Mouse (Mus musculus): ENCODE results near the gene Ormdl3. TPM values are rescaled to one million over a fixed set of nuclear protein-coding genes. Genes with fewer than 3 reads are reported as not detected.
A peak's percentile ranks its signal among the peaks of the same experiment; 100 is the strongest.

Ormdl3 gene
- polyA plus RNA-seq, 1 experiment: 60.2 TPM

- no peak within 1 kb of the TSS for H3K27ac ChIP-seq (ENCODE audit: insufficient read depth, low read depth, low read length)
- H3K36me3 ChIP-seq (ENCODE audit: control insufficient read depth, insufficient read depth, low read length): no peaks in the 10 kb centered on the region
- H3K4me1 ChIP-seq (ENCODE audit: control insufficient read depth, insufficient read depth, low read length): no peaks in the 10 kb centered on the region
- H3K27me3 ChIP-seq (replicated peaks; ENCODE audit: control insufficient read depth, insufficient read depth, low read length): peaks cover 1% of the 10 kb centered on the region; the same call in 1 of the 2 replicates
- WGBS: 81% methylated on average over 8 of the region's 8 CpGs
- no peak for TF ChIP-seq CTCF (conservative IDR thresholded peaks at IDR 0.05; ENCODE audit: insufficient read depth, insufficient read length, low read depth, low read length)
- TF ChIP-seq POLR2A (IDR thresholded peaks at IDR 0.05; ENCODE audit: low read depth, low read length): no peak
- no peak within 1 kb of the TSS for H3K4me3 ChIP-seq (ENCODE audit: insufficient read depth, low read depth, low read length)
- DNase-seq: no peak
These were observed 10.8 kb upstream of the Ormdl3 start, which contains the start of gene Lrrc3c for GRCm38 (mm10) chr11:98597991-98598390. Gene Lrrc3c (plus strand): TSS chr11:98598291.

- H3K36me3 ChIP-seq (ENCODE audit: control insufficient read depth, insufficient read depth, low read length): no peaks in the 10 kb centered on the region
These were observed 10.2 kb upstream of the Ormdl3 start for GRCm38 (mm10) chr11:98597363-98597762.

GRCm38 (mm10) chr11:98595955-98596354 lies 8.8 kb upstream of the Ormdl3 start:
- Histone ChIP-seq H3K4me3 (ENCODE audit: insufficient read depth, low read depth, low read length) (no peak overlapping the region), H3K4me1 (ENCODE audit: control insufficient read depth, insufficient read depth, low read length) (no peaks in the 10 kb centered on the region), H3K27ac (ENCODE audit: insufficient read depth, low read depth, low read length) (no peak overlapping the region), H3K27me3 (replicated peaks; ENCODE audit: control insufficient read depth, insufficient read depth, low read length) (no peaks in the 10 kb centered on the region; the same call in 1 of the 2 replicates), H3K36me3 (ENCODE audit: control insufficient read depth, insufficient read depth, low read length) (no peaks in the 10 kb centered on the region)
- no peak for TF ChIP-seq CTCF (conservative IDR thresholded peaks at IDR 0.05; ENCODE audit: insufficient read depth, insufficient read length, low read depth, low read length)
- no peak for TF ChIP-seq POLR2A (IDR thresholded peaks at IDR 0.05; ENCODE audit: low read depth, low read length)
- WGBS: 79% methylated on average over 3 of the region's 3 CpGs
- no peak for DNase-seq

More at GRCm38 (mm10) chr11:98597363-98597762, 10.2 kb upstream of the Ormdl3 start:
- peak; percentile 84 for TF ChIP-seq CTCF (conservative IDR thresholded peaks at IDR 0.05; ENCODE audit: insufficient read depth, insufficient read length, low read depth, low read length)
- no peak for TF ChIP-seq POLR2A (IDR thresholded peaks at IDR 0.05; ENCODE audit: low read depth, low read length)
- DNase-seq: peak; percentile 54
- Histone ChIP-seq H3K27me3 (replicated peaks; ENCODE audit: control insufficient read depth, insufficient read depth, low read length) (peaks cover 1% of the 10 kb centered on the region; the same call in 1 of the 2 replicates), H3K27ac (ENCODE audit: insufficient read depth, low read depth, low read length) (no peak overlapping the region), H3K4me3 (ENCODE audit: insufficient read depth, low read depth, low read length) (no peak overlapping the region), H3K4me1 (ENCODE audit: control insufficient read depth, insufficient read depth, low read length) (no peaks in the 10 kb centered on the region)
- 32% methylated on average over 6 of the region's 6 CpGs for WGBS

- Histone ChIP-seq H3K27ac (ENCODE audit: insufficient read depth, low read depth, low read length) (no peak overlapping the region), H3K36me3 (ENCODE audit: control insufficient read depth, insufficient read depth, low read length) (no peaks in the 10 kb centered on the region), H3K4me3 (ENCODE audit: insufficient read depth, low read depth, low read length) (no peak overlapping the region), H3K27me3 (replicated peaks; ENCODE audit: control insufficient read depth, insufficient read depth, low read length) (no peaks in the 10 kb centered on the region; the same call in 1 of the 2 replicates), H3K4me1 (ENCODE audit: control insufficient read depth, insufficient read depth, low read length) (peaks cover 3% of the 10 kb centered on the region; the same call in 1 of the 2 replicates)
- no peak for DNase-seq
- no peak for TF ChIP-seq POLR2A (IDR thresholded peaks at IDR 0.05; ENCODE audit: low read depth, low read length)
- TF ChIP-seq CTCF (conservative IDR thresholded peaks at IDR 0.05; ENCODE audit: insufficient read depth, insufficient read length, low read depth, low read length): no peak
- WGBS: 76% methylated on average over 10 of the region's 10 CpGs
These were observed 8.3 kb upstream of the Ormdl3 start for GRCm38 (mm10) chr11:98595473-98595872.

GRCm38 (mm10) chr11:98595021-98595420 lies 7.9 kb upstream of the Ormdl3 start:
- Histone ChIP-seq H3K36me3 (ENCODE audit: control insufficient read depth, insufficient read depth, low read length) (no peaks in the 10 kb centered on the region), H3K27ac (ENCODE audit: insufficient read depth, low read depth, low read length) (no peak overlapping the region), H3K4me1 (ENCODE audit: control insufficient read depth, insufficient read depth, low read length) (peaks cover 4% of the 10 kb centered on the region; the same call in 1 of the 2 replicates), H3K4me3 (ENCODE audit: insufficient read depth, low read depth, low read length) (no peak overlapping the region), H3K27me3 (replicated peaks; ENCODE audit: control insufficient read depth, insufficient read depth, low read length) (no peaks in the 10 kb centered on the region; the same call in 1 of the 2 replicates)
- 68% methylated on average over 6 of the region's 6 CpGs for WGBS
- TF ChIP-seq POLR2A (IDR thresholded peaks at IDR 0.05; ENCODE audit: low read depth, low read length): no peak
- no peak for TF ChIP-seq CTCF (conservative IDR thresholded peaks at IDR 0.05; ENCODE audit: insufficient read depth, insufficient read length, low read depth, low read length)
- no peak for DNase-seq

GRCm38 (mm10) chr11:98590548-98591445 lies 3.6 kb upstream of the Ormdl3 start:
- DNase-seq: peak; percentile 48
- Histone ChIP-seq H3K27me3 (replicated peaks; ENCODE audit: control insufficient read depth, insufficient read depth, low read length) (no peaks in the 10 kb centered on the region), H3K4me3 (ENCODE audit: insufficient read depth, low read depth, low read length) (no peak overlapping the region), H3K4me1 (ENCODE audit: control insufficient read depth, insufficient read depth, low read length) (peaks cover 9% of the 10 kb centered on the region; the same call in 1 of the 2 replicates), H3K36me3 (ENCODE audit: control insufficient read depth, insufficient read depth, low read length) (no peaks in the 10 kb centered on the region), H3K27ac (ENCODE audit: insufficient read depth, low read depth, low read length) (no peak overlapping the region)
- 41% methylated on average over 19 of the region's 19 CpGs for WGBS
- TF ChIP-seq CTCF (conservative IDR thresholded peaks at IDR 0.05; ENCODE audit: insufficient read depth, insufficient read length, low read depth, low read length) (no peak), POLR2A (IDR thresholded peaks at IDR 0.05; ENCODE audit: low read depth, low read length) (no peak)

- TF ChIP-seq CTCF (conservative IDR thresholded peaks at IDR 0.05; ENCODE audit: insufficient read depth, insufficient read length, low read depth, low read length) (no peak), POLR2A (IDR thresholded peaks at IDR 0.05; ENCODE audit: low read depth, low read length) (no peak)
- WGBS: 81% methylated on average over 8 of the region's 8 CpGs
- H3K27me3 ChIP-seq (replicated peaks; ENCODE audit: control insufficient read depth, insufficient read depth, low read length): no peaks in the 10 kb centered on the region
- no peak overlapping the region for H3K4me3 ChIP-seq (ENCODE audit: insufficient read depth, low read depth, low read length)
- peaks cover 9% of the 10 kb centered on the region; the same call in 1 of the 2 replicates for H3K4me1 ChIP-seq (ENCODE audit: control insufficient read depth, insufficient read depth, low read length)
- no peak for DNase-seq
- 0 out of 2 replicates have a peak overlapping the region, but pooled peaks have one; percentile 12 for H3K27ac ChIP-seq (ENCODE audit: insufficient read depth, low read depth, low read length)
- H3K36me3 ChIP-seq (ENCODE audit: control insufficient read depth, insufficient read depth, low read length): no peaks in the 10 kb centered on the region
These were observed 2.1 kb upstream of the Ormdl3 start for GRCm38 (mm10) chr11:98589306-98589705.
